Mouse (Mus musculus) 3134 (cell line): ENCODE measurements around the gene Runx2.

Experiments
- DNase-seq: peaks from one replicate; pipeline ENCODE4 v3.0.0-alpha.2; 2011; ENCODE audit warnings: low spot score; ENCODE audit not compliant: insufficient read length; ENCODE audit errors: extremely low read depth

Runx2 gene

GRCm38 (mm10) chr17:44632292-44632691, 182.3 kb downstream of the Runx2 start:
- no peak for DNase-seq

GRCm38 (mm10) chr17:44631577-44631976, 183.0 kb downstream of the Runx2 start:
- no peak for DNase-seq

GRCm38 (mm10) chr17:44627317-44627716, 187.3 kb downstream of the Runx2 start:
- no peak for DNase-seq

GRCm38 (mm10) chr17:44623707-44624106, 190.9 kb downstream of the Runx2 start:
- DNase-seq: no peak

GRCm38 (mm10) chr17:44623271-44623670, 191.3 kb downstream of the Runx2 start:
- DNase-seq: no peak

- DNase-seq: no peak
Observed at GRCm38 (mm10) chr17:44620456-44620855, 194.1 kb downstream of the Runx2 start.

- DNase-seq: no peak
Observed at GRCm38 (mm10) chr17:44618691-44619090, 195.9 kb downstream of the Runx2 start.

- DNase-seq: no peak
Observed at GRCm38 (mm10) chr17:44618175-44618574, 196.4 kb downstream of the Runx2 start.

GRCm38 (mm10) chr17:44617741-44618140, 196.9 kb downstream of the Runx2 start:
- no peak for DNase-seq

- no peak for DNase-seq
Observed at GRCm38 (mm10) chr17:44613716-44614715, 200.6 kb downstream of the Runx2 start.

GRCm38 (mm10) chr17:44612641-44613040, 202.0 kb downstream of the Runx2 start:
- no peak for DNase-seq

GRCm38 (mm10) chr17:44612002-44612401, 202.6 kb downstream of the Runx2 start:
- no peak for DNase-seq

GRCm38 (mm10) chr17:44611543-44611942, 203.1 kb downstream of the Runx2 start:
- no peak for DNase-seq

GRCm38 (mm10) chr17:44610828-44611227, 203.8 kb downstream of the Runx2 start:
- DNase-seq: no peak

GRCm38 (mm10) chr17:44609897-44610641, 204.5 kb downstream of the Runx2 start:
- no peak for DNase-seq

GRCm38 (mm10) chr17:44609356-44609755, 205.2 kb downstream of the Runx2 start:
- DNase-seq: no peak

GRCm38 (mm10) chr17:44608907-44609306, 205.7 kb downstream of the Runx2 start:
- no peak for DNase-seq

GRCm38 (mm10) chr17:44607383-44607782, 207.2 kb downstream of the Runx2 start:
- DNase-seq: no peak

- no peak for DNase-seq
Observed at GRCm38 (mm10) chr17:44606245-44606644, 208.4 kb downstream of the Runx2 start.

GRCm38 (mm10) chr17:44605749-44606148, 208.8 kb downstream of the Runx2 start:
- no peak for DNase-seq

- DNase-seq: no peak
Observed at GRCm38 (mm10) chr17:44603170-44603569, 211.4 kb downstream of the Runx2 start.
